Mouse (Mus musculus) right cerebral cortex, adult 18-20 months (tissue): ENCODE results near the gene Ntm.

ENCODE experiments used
- DNase-seq: peaks from one replicate; pipeline ENCODE4 v3.0.0; 2022; ENCODE audit warnings: mixed read lengths

Ntm gene

GRCm38 (mm10) chr9:29884062-29884461 is 78.9 kb downstream of the Ntm start:
- peak; percentile 30 for DNase-seq

- no peak for DNase-seq
These were observed 81.3 kb downstream of the Ntm start for GRCm38 (mm10) chr9:29881614-29882013.

GRCm38 (mm10) chr9:29877583-29877982 is 85.4 kb downstream of the Ntm start:
- peak; percentile 71 for DNase-seq

GRCm38 (mm10) chr9:29867746-29868145 is 95.2 kb downstream of the Ntm start:
- DNase-seq = no peak

GRCm38 (mm10) chr9:29866824-29867223 is 96.1 kb downstream of the Ntm start:
- DNase-seq = no peak

- DNase-seq = no peak
These were observed 96.8 kb downstream of the Ntm start for GRCm38 (mm10) chr9:29866101-29866500.

- no peak for DNase-seq
These were observed 97.4 kb downstream of the Ntm start for GRCm38 (mm10) chr9:29865502-29865901.

- DNase-seq = no peak
These were observed 98.1 kb downstream of the Ntm start for GRCm38 (mm10) chr9:29864886-29865285.

GRCm38 (mm10) chr9:29862408-29862807 is 100.5 kb downstream of the Ntm start:
- no peak for DNase-seq

- DNase-seq = no peak
These were observed 103.5 kb downstream of the Ntm start for GRCm38 (mm10) chr9:29859256-29860048.

GRCm38 (mm10) chr9:29848735-29849455 is 114.0 kb downstream of the Ntm start:
- no peak for DNase-seq

GRCm38 (mm10) chr9:29837344-29837743 is 125.6 kb downstream of the Ntm start:
- no peak for DNase-seq

GRCm38 (mm10) chr9:29834911-29835310 is 128.0 kb downstream of the Ntm start:
- DNase-seq = peak; percentile 46

- no peak for DNase-seq
These were observed 129.2 kb downstream of the Ntm start for GRCm38 (mm10) chr9:29833781-29834180.

GRCm38 (mm10) chr9:29827240-29827660 is 135.7 kb downstream of the Ntm start:
- no peak for DNase-seq

- no peak for DNase-seq
These were observed 137.7 kb downstream of the Ntm start for GRCm38 (mm10) chr9:29825236-29825635.

GRCm38 (mm10) chr9:29823716-29824115 is 139.2 kb downstream of the Ntm start:
- DNase-seq = no peak

- no peak for DNase-seq
These were observed 150.3 kb downstream of the Ntm start for GRCm38 (mm10) chr9:29812685-29813084.

GRCm38 (mm10) chr9:29806790-29807189 is 156.2 kb downstream of the Ntm start:
- peak; percentile 39 for DNase-seq

- DNase-seq = no peak
These were observed 158.5 kb downstream of the Ntm start for GRCm38 (mm10) chr9:29804483-29804882.

- DNase-seq = no peak
These were observed 159.1 kb downstream of the Ntm start for GRCm38 (mm10) chr9:29803738-29804285.

- peak; percentile 83 for DNase-seq
These were observed 159.8 kb downstream of the Ntm start for GRCm38 (mm10) chr9:29802990-29803737.

- DNase-seq = no peak
These were observed 160.8 kb downstream of the Ntm start for GRCm38 (mm10) chr9:29802071-29802705.
